Mouse (Mus musculus): ENCODE measurements around the gene Hspbap1.

DNA sequence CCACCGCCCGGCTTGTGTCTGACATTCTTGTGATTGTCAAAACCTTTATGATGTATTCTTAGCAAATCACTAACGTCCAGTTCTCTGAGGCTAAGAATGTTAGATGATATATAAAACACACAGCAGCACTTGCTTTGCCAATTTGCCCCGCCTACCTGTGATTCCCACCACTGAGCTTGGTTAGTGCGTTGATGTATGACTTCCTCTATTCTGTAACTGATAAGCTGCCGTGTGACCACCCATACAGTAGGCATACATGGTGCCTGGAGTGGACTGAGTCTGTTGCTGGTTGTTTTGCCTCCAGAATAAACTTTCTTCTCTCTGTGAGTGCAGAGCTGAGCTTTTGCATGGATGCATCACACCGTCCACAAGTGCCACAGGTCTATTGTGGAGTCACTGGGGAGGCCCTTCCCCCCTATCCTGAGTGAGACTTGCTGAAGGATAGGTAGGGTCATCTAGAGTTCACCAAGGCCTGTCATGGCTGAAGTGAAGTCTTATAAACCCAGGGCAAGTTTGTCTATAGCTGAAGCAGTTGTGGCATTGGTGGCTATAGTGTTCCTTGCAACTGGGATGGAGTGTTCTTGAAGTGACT is 14.1 kb downstream of the Hspbap1 start:
- TF ChIP-seq CTCF (IDR thresholded peaks at IDR 0.05; ENCODE audit: low read depth) = no peak
- TF ChIP-seq EP300 (IDR thresholded peaks at IDR 0.05; ENCODE audit: low read depth) = no peak
